Mouse (Mus musculus) kidney, embryonic 14.5 days (tissue): ENCODE results near the gene Cep104. TPM values are rescaled to one million over a fixed set of nuclear protein-coding genes. Genes with fewer than 3 reads are reported as not detected.

Experiments used
- ATAC-seq: fragments of 200-750 bp; cut with Nextera tagmentation; 2 replicates; pipeline ENCODE4 v1.8.0; 2017; ENCODE audit warnings: moderate number of reproducible peaks, mild to moderate bottlenecking, moderate TSS enrichment, moderate library complexity; ENCODE audit not compliant: low FRiP score, low TSS enrichment
- H3K27ac ChIP-seq: fragments of 300-500 bp; sonication (generic); 2 replicates; pipeline ENCODE4 v1.5.1; 2014; ENCODE audit warnings: low read depth, mild to moderate bottlenecking, low read length, moderate library complexity, mixed read lengths
- H3K27me3 ChIP-seq: fragments of 300-500 bp; sonication (generic); 2 replicates; pipeline ENCODE4 v1.6.1; 2014; ENCODE audit warnings: mild to moderate bottlenecking, low read length; ENCODE audit not compliant: control insufficient read depth, insufficient read depth
- H3K36me3 ChIP-seq: fragments of 300-500 bp; sonication (generic); 2 replicates; pipeline ENCODE4 v1.6.1; 2014; ENCODE audit warnings: low read length, mixed read lengths; ENCODE audit not compliant: control insufficient read depth, insufficient read depth
- H3K4me1 ChIP-seq: fragments of 300-500 bp; sonication (generic); 2 replicates; pipeline ENCODE4 v1.6.1; 2014; ENCODE audit warnings: low read length, mixed read lengths; ENCODE audit not compliant: control insufficient read depth, insufficient read depth
- H3K4me2 ChIP-seq: fragments of 300-500 bp; sonication (generic); replicated peaks from 2 replicates; pipeline ENCODE4 v1.6.1; 2014; ENCODE audit warnings: low read depth, mild to moderate bottlenecking, low read length
- H3K4me3 ChIP-seq: fragments of 300-500 bp; sonication (generic); 2 replicates; pipeline ENCODE4 v1.5.1; 2014; ENCODE audit warnings: mild to moderate bottlenecking, low read length
- H3K9ac ChIP-seq: fragments of 300-500 bp; sonication (generic); 2 replicates; pipeline ENCODE4 v1.6.1; 2014; ENCODE audit warnings: low read depth, mild to moderate bottlenecking, low read length, moderate library complexity
- H3K9me3 ChIP-seq: fragments of 300-500 bp; sonication (generic); 2 replicates; pipeline ENCODE4 v1.6.1; 2016; ENCODE audit warnings: low read length; ENCODE audit not compliant: control insufficient read depth
- WGBS: fragments of 180-500 bp; shearing (Covaris S2); extraction: QIAGEN DNeasy Blood & Tissue Kit; methylation state at CpG from one replicate; pipeline ENCODE4 v1.1.7; 2014; 5-methylcytosine and 5-hydroxymethylcytosine counted together
- polyA plus RNA-seq: library from polyadenylated mRNA; unstranded; fragments of >200 nt; fragmentation: Nextera tagmentation; extraction: Ambion mirVana; gene quantifications from 2 replicates; pipeline ENCODE4 v1.2.1, GENCODE M21; 2014

Cep104 gene
- polyA plus RNA-seq: 11.4 and 17.4 TPM in 2 replicates

- H3K4me3 ChIP-seq: peak within 1 kb of the TSS; percentile 79
- ATAC-seq: peak; percentile 97
- no peaks in the 10 kb centered on the region for H3K9me3 ChIP-seq
- no peak within 1 kb of the TSS; the same call in 1 of the 2 replicates for H3K27ac ChIP-seq
- H3K4me2 ChIP-seq: peak within 1 kb of the TSS; percentile 78
- H3K36me3 ChIP-seq: peaks cover 18% of the 10 kb centered on the region
- H3K9ac ChIP-seq: peak within 1 kb of the TSS; percentile 79
- H3K27me3 ChIP-seq: no peaks in the 10 kb centered on the region
- WGBS: under 1% methylated on average over 67 of the region's 68 CpGs
- peaks cover 9% of the 10 kb centered on the region; the same call in 1 of the 2 replicates for H3K4me1 ChIP-seq
These were observed at the start of gene Cep104, which contains the start of gene Dffb for GRCm38 (mm10) chr4:153974431-153975291. Gene Cep104, plus strand, starts transcription at chr4:153975194. Gene Dffb, minus strand, starts transcription at chr4:153975126.

DNA sequence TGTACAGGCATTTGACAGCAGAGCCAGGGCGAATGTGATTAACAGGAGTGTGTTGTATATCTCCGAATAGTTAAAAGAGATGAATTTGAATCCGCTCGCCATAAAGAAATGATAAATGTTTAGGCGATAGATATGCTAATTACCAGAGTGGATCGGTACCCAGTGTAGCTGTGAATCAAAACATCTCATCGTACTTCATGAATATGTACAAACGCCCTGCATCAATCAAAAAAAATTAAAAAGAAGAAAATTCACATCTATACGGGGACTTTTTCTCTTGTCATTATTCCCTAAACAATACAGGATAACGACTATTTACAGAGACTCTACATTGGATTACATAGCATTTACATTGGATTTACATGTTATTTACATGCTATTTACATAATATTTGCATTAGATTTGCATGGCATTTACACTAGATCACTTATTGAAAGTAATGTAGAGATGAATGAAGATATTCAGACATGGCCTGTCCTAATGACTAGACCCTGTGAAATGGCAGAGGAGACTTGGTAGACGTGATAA lies 46.2 kb upstream of the Cep104 start:
- H3K9me3 ChIP-seq: no peaks in the 10 kb centered on the region
- no peaks in the 10 kb centered on the region for H3K27me3 ChIP-seq
- no peak overlapping the region for H3K27ac ChIP-seq
- no peak overlapping the region for H3K9ac ChIP-seq
- no peaks in the 10 kb centered on the region for H3K4me1 ChIP-seq
- no peaks in the 10 kb centered on the region for H3K36me3 ChIP-seq
- no peak overlapping the region for H3K4me3 ChIP-seq
- ATAC-seq: no peak
- 88% methylated on average over 11 of the region's 11 CpGs for WGBS
- no peak overlapping the region for H3K4me2 ChIP-seq

DNA sequence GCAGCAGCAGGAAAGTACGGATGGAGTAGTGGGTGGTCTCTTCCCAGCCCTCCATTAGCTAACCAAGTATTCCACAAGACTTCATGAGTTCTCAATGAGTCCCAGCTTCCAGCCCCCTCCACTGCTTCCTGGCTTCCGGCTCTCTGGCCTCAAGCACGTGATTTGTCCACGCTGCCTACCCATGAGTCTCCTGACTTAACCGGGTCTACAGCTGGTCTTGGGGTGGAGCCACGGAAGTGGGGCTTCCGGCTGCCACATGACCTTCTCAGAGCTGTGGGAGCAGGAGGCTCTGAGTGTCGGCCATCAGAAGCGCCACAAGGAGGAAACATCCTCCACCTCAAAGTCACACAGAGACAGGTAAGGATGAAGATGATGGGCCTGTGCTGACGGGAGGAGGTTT lies 45.6 kb upstream of the Cep104 start:
- H3K9me3 ChIP-seq: no peaks in the 10 kb centered on the region
- H3K27ac ChIP-seq: no peak overlapping the region
- H3K27me3 ChIP-seq: no peaks in the 10 kb centered on the region
- H3K4me1 ChIP-seq: no peaks in the 10 kb centered on the region
- WGBS: 67% methylated on average over 10 of the region's 10 CpGs
- ATAC-seq: no peak
- H3K4me3 ChIP-seq: no peak overlapping the region
- H3K4me2 ChIP-seq: no peak overlapping the region
- no peaks in the 10 kb centered on the region for H3K36me3 ChIP-seq
- H3K9ac ChIP-seq: no peak overlapping the region

DNA sequence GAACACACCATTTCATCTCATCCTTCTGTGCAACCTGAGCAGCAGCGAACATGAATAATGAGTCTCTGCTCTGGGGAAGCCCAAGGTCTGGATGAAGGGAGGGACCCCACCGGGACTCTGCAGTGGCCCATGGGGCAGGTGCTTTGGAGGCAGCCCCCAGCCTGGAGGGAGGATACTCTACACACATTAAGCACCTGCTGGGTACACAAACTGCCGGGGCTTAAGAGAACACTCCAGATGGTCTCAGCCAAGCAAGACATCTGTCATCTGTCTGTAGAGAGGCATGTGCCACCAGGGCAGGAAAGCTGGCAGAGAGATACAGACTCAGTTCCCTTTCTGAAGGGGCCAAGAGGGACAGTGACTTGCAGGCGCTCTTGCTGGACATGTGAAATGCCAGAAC lies 45.1 kb upstream of the Cep104 start:
- Histone ChIP-seq H3K9me3 (no peaks in the 10 kb centered on the region), H3K27ac (no peak overlapping the region), H3K4me1 (no peaks in the 10 kb centered on the region), H3K36me3 (no peaks in the 10 kb centered on the region), H3K27me3 (no peaks in the 10 kb centered on the region), H3K9ac (no peak overlapping the region), H3K4me3 (no peak overlapping the region), H3K4me2 (no peak overlapping the region)
- ATAC-seq: no peak
- WGBS: 74% methylated on average over 4 of the region's 4 CpGs

- no peak for ATAC-seq
These were observed 31.8 kb upstream of the Cep104 start for GRCm38 (mm10) chr4:153943243-153943642.

GRCm38 (mm10) chr4:153944261-153944660 lies 30.7 kb upstream of the Cep104 start:
- no peak for ATAC-seq
- Histone ChIP-seq H3K27me3 (no peaks in the 10 kb centered on the region), H3K4me2 (no peak overlapping the region), H3K9ac (no peak overlapping the region), H3K4me1 (no peaks in the 10 kb centered on the region), H3K9me3 (no peaks in the 10 kb centered on the region), H3K27ac (no peak overlapping the region), H3K4me3 (no peak overlapping the region), H3K36me3 (no peaks in the 10 kb centered on the region)
- 52% methylated on average over 6 of the region's 6 CpGs for WGBS

More at GRCm38 (mm10) chr4:153943243-153943642, 31.8 kb upstream of the Cep104 start:
- no peak overlapping the region for H3K4me3 ChIP-seq
- no peaks in the 10 kb centered on the region for H3K36me3 ChIP-seq
- H3K27ac ChIP-seq: no peak overlapping the region
- no peaks in the 10 kb centered on the region for H3K27me3 ChIP-seq
- H3K4me1 ChIP-seq: no peaks in the 10 kb centered on the region
- 69% methylated on average over 4 of the region's 4 CpGs for WGBS
- H3K9me3 ChIP-seq: no peaks in the 10 kb centered on the region
- H3K9ac ChIP-seq: no peak overlapping the region
- H3K4me2 ChIP-seq: no peak overlapping the region

GRCm38 (mm10) chr4:153945741-153946140 lies 29.3 kb upstream of the Cep104 start:
- Histone ChIP-seq H3K9ac (no peak overlapping the region), H3K27me3 (no peaks in the 10 kb centered on the region), H3K4me3 (no peak overlapping the region), H3K27ac (no peak overlapping the region), H3K4me1 (no peaks in the 10 kb centered on the region), H3K4me2 (no peak overlapping the region), H3K9me3 (no peaks in the 10 kb centered on the region), H3K36me3 (no peaks in the 10 kb centered on the region)
- 83% methylated on average over 6 of the region's 6 CpGs for WGBS
- ATAC-seq: no peak

DNA sequence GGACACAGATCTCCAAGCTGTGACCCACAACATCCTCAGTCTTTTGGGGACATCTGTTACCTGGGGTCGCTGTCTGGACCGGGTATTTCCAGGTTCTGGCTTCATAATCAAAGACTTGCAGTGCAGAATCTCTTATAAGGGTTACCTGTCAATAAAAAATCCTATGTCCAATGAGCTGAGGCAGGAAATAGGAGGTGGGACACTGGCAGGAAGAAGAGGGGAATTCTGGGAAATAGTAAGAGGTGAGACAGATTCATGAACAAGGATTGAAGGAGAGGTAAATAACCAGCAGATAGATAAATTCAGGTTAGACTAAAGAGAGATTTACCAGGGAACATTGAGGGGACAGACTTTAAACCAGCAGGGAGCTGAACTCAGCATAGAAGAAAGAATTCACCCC lies 24.6 kb upstream of the Cep104 start:
- no peak for ATAC-seq
- Histone ChIP-seq H3K36me3 (no peaks in the 10 kb centered on the region), H3K4me2 (no peak overlapping the region), H3K9me3 (no peaks in the 10 kb centered on the region), H3K9ac (no peak overlapping the region), H3K27ac (no peak overlapping the region), H3K4me1 (no peaks in the 10 kb centered on the region), H3K4me3 (no peak overlapping the region), H3K27me3 (no peaks in the 10 kb centered on the region)
- WGBS: 83% methylated on average over 2 of the region's 2 CpGs

DNA sequence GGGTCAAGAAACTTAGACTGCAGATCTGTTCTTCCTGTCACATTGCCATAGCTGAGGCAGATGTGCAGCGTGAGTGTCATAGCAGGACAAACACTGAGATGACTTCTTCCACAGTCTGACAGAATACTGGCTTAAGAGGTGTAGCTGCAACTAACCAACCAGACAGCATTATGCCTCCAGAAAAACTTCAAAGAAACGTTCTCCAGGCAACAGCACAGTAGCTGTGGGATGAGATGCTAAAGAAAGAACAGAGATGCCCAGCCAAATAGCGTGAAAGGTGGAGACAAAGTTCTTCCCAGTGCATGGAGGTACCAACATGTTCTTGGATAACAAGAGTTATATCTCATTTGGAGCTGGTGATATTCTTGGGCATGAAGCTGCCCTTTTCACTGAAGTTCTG lies 23.8 kb upstream of the Cep104 start:
- no peaks in the 10 kb centered on the region for H3K27me3 ChIP-seq
- H3K9me3 ChIP-seq: no peaks in the 10 kb centered on the region
- H3K27ac ChIP-seq: no peak overlapping the region
- H3K4me3 ChIP-seq: no peak overlapping the region
- 59% methylated on average over 3 of the region's 3 CpGs for WGBS
- H3K36me3 ChIP-seq: no peaks in the 10 kb centered on the region
- no peak overlapping the region for H3K4me2 ChIP-seq
- no peak for ATAC-seq
- H3K9ac ChIP-seq: no peak overlapping the region
- no peaks in the 10 kb centered on the region for H3K4me1 ChIP-seq
